Mouse (Mus musculus): ENCODE data around the gene Fam83g.

DNA sequence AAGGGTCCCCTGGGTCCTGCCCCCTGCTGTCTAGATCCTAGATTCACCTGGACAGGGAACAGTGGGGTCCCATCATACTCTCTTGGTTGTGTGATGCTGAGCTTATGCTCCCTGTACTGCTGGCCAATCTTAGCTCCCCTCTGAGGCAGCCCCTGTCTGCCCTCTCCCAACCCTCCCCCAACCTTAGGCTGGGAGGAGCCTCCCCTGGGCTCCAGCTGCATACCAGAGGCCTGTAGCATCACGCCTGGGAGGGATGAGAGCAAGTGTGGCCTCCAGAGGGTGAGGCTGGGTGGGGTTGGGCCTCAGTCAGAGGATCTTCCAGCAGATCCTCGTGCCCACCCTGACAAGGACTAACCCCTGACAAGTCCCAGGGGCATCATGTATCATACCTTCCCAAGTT is 3.7 kb downstream of the Fam83g start:
- TF ChIP-seq POLR2A (IDR thresholded peaks at IDR 0.05; ENCODE audit: low read depth, low read length) = no peak
- TF ChIP-seq CTCF (IDR thresholded peaks at IDR 0.05; ENCODE audit: extremely low read depth, insufficient read length, insufficient replicate concordance, low read depth, low read length) = no peak

Data from small intestine, adult 2 months (tissue).